Mouse (Mus musculus): ENCODE measurements around the gene S100pbp. TPM values are rescaled to one million over a fixed set of nuclear protein-coding genes. Genes with fewer than 3 reads are reported as not detected.
A peak's percentile ranks its signal among the peaks of the same experiment; 100 is the strongest.

The S100pbp gene
- total RNA-seq, 2 experiments from 2014 or later = 3.3 to 5.1 TPM

GRCm38 (mm10) chr4:129135637-129136036 lies 53.9 kb downstream of the S100pbp start:
- no peak for DNase-seq
- intact Hi-C loops (cut with DNase I) = loop anchor here (2.0 to 10.0 kb wide), 3 partner anchors 41 to 319 kb away; no protein-coding TSS in a partner anchor

DNA sequence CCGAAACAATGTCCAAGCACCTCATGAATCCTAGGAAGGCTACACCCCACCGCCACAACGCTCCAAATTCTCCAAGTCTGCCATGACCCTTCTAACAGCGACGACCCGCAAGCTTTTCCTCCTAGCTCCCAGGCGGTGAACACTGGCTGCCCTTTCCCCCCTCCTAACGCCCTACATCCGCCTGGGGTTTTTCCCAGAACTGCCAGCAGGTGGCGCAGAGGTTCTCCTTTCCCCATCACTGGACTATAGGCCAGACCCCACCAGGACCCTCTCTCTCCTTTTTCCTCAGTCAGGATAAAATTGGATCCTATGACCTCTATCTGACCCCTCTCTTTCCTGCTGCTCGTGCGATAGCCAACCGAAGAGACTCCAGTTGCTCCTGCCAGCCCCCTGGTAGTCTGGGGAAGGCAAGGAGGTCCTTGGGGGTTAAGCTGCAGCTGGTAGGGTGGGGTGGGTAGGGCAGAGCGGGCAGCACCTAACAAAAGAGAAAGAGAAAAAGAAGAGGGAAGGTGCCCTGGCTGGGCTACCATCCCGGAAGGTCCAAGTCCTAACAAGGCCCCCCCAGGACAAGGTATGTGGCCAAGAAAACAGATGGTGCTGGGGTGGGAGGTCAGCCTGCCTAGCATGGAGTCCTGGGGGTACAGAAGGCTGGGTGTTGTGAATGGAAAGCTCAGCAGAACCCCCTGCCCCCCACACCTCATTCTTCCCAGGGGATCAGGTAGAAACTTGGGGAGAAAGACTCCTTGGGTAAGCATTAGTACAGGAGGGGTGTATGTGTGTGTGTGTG lies 54.5 kb downstream of the S100pbp start:
- intact Hi-C loops (cut with DNase I) = loop anchor here (2.0 to 10.0 kb wide), 3 partner anchors 42 to 320 kb away; no protein-coding TSS in a partner anchor

GRCm38 (mm10) chr4:129130755-129131303 lies 58.7 kb downstream of the S100pbp start:
- DNase-seq = no peak
- intact Hi-C loops (cut with DNase I) = loop anchor here (10.0 kb wide), 1 partner anchor 324 kb away; no protein-coding TSS in a partner anchor

More for the DNA sequence above, 54.5 kb downstream of the S100pbp start:
- DNase-seq = peak; percentile 56 to 65

GRCm38 (mm10) chr4:129130149-129130548 lies 59.4 kb downstream of the S100pbp start:
- intact Hi-C loops (cut with DNase I) = loop anchor here (10.0 kb wide), 1 partner anchor 325 kb away; no protein-coding TSS in a partner anchor
- DNase-seq = no peak

- intact Hi-C loops (cut with DNase I) = no loop called here
Observed at GRCm38 (mm10) chr4:129129387-129129786, 60.1 kb downstream of the S100pbp start.

DNA sequence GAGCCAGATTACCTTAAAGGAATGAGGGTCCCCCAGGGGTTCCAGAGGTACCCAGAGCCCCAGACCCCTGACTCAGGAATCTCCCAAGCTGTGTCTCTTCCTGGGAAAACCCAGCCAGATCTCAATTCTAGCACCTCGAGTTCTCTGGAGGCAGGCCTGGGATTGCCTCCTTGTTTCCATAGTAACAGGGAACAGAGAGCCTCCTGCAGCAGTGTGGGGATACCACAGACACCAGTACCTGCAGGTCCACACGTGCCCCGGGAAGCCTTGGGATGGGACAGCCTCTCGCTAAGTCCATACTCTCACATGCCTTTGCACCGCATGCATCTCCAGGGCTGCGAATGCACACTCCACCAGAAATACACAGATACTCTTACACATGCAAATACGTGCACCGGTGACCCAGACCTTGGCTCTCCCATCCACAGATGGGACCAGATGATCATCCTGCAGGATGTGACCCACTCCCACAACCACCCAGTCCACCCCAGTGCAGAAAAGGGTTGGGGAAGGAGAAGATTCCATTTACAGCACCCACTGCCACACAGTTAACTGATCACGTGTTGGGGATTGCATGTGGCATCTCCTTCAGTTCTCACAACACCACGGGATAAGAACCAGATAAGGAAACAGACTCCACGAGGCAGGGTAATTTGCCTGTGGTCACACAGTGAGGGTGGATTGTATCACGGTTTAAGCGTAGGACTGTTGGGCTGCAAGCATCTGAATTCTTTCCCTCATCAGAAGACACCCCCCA lies 60.8 kb downstream of the S100pbp start:
- intact Hi-C loops (cut with DNase I) = no loop called here
- DNase-seq = no peak

More at GRCm38 (mm10) chr4:129129387-129129786, 60.1 kb downstream of the S100pbp start:
- DNase-seq = no peak

- peak in 1 of 2 experiments; percentile 49 for DNase-seq
Observed at GRCm38 (mm10) chr4:129125736-129126451, 63.6 kb downstream of the S100pbp start.

DNA sequence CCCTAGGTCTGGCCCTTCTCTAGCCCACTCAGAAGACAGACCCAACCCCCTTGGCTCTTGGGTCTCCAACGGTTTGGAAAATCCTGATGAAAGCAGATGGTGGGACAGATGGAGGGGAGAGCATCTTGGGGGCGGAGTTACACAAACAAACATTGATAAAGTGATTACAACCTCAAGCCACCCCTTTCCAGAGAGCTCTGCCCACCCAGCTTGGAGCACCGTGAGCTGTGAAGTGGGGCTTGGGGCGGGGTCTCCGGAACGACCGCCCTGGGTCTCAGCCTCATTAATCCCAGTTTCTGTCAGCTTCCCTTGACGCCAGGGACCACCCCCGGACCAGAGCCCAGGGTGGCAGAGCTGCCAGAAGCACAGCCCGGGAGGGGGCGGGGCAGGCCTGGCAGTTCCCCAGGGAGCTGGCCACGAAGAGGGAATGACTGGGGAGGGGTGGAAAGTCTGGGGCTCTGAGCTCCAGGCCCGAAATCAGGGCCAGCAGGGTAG lies 64.8 kb downstream of the S100pbp start:
- intact Hi-C loops (cut with DNase I) = no loop called here
- DNase-seq = no peak

More at GRCm38 (mm10) chr4:129125736-129126451, 63.6 kb downstream of the S100pbp start:
- intact Hi-C loops (cut with DNase I) = no loop called here

DNA sequence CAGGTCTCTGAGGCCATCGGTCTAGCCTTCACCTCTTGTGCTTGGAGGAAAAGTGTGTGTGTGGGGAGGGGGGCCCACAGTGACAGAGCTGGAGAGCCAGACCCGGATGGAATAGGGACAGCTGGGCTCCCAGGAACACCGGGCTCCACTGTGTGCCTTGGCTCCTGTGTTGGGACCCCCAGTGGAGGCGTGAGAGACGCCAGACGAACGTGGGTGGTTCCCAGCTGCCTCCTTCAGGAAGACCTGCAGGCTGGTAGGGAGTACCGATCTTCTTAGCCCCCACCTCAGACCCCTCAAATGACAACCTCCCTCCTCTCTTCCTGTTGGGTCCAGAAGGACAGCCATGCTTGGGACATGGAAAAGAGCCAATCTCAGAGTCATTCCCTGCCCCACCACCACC lies 66.8 kb downstream of the S100pbp start:
- DNase-seq = no peak
- intact Hi-C loops (cut with DNase I) = no loop called here

DNA sequence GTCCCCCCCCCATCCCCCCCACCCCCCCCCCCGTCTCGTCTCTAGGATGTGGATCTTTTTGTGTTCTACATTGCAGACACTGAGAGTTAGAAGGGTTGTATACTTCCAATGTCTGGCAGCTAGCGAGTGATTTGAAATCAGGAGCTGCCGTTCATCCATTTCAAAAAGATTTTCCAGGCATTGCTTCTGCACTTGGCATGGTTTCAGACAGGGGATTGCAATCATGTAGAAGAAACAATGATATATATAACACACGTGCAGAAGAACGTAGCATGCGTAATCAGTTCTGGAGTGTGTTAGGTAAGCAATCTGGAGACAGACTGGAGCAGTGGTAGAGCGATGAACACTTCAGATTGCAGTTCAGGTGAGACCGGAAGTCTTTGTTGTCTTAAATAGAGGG lies 67.4 kb downstream of the S100pbp start:
- intact Hi-C loops (cut with DNase I) = no loop called here
- no peak for DNase-seq

- no peak for DNase-seq
- intact Hi-C loops (cut with DNase I) = no loop called here
Observed at GRCm38 (mm10) chr4:129121569-129122086, 67.9 kb downstream of the S100pbp start, which contains the start of gene Hpca. Hpca (minus strand) TSS chr4:129122036.

- intact Hi-C loops (cut with DNase I) = no loop called here
- DNase-seq = peak; percentile 46 to 49
Observed at GRCm38 (mm10) chr4:129120520-129121445, 68.7 kb downstream of the S100pbp start.

DNA sequence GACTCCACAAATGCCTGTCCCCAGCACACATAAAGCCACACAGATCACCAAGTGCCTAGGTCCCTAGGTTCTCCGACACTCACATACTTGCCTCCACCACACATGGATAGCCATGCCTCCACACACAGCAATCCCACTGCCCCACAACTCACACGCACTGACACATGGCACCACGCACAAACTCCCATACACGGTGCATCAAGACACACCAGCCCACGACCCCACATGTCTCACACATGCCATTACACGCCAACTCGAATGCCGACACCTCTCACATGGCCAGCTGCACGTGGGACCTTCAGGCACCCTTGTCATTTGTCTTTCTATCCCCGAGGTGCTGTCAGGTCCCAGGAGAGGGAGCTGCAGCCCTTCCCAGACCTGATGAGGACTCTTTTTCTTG lies 69.8 kb downstream of the S100pbp start:
- intact Hi-C loops (cut with DNase I) = no loop called here
- no peak for DNase-seq

- intact Hi-C loops (cut with DNase I) = no loop called here
- DNase-seq = no peak
Observed at GRCm38 (mm10) chr4:129117720-129118510, 71.6 kb downstream of the S100pbp start.

- intact Hi-C loops (cut with DNase I) = no loop called here
Observed at GRCm38 (mm10) chr4:129116703-129117102, 72.8 kb downstream of the S100pbp start.

DNA sequence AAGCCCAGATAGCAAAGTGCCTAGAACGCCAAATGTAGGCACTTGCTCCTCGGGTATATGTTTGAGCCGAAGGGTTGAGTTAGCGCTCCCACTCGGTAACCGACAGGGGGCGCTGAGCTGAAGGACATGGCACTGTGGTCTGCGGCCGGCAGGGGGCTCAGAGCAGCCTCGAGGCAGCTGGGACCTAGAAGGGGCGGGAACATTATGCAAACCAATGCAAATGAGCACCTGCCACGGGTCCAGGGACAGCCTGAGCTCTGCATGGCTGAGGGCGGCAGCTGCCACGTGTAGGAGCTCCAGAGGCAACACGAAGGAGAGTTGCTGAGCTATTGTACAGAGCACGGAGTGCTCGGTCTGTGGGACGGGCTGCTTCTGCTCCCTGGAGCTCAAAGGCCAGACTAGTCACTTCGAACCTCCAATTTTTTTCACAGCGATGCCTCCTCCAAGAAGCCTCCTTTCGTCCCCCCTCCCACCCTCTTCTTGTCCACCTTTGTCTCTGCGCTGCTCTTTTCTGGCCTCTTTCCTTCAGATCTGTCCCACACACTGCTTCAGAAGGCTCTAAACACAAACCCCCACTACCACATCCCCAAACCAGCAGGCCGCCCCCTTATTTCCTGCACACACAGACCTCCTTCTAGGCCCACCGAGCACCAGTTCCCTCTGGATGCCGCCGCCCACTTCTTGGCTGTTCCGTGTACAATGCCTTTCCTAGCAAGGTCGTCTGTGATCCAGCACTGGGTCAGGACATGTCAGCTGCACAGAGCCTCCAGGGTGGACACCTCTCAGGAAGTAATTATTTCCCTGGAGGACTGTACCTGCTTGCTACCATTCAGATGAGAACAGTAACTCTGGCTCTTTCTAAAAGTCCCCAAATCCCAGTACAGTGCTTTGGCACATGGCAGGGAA lies 76.2 kb downstream of the S100pbp start:
- intact Hi-C loops (cut with DNase I) = no loop called here
- peak in 1 of 2 experiments; percentile 45 for DNase-seq

More at GRCm38 (mm10) chr4:129116703-129117102, 72.8 kb downstream of the S100pbp start:
- DNase-seq = no peak

DNA sequence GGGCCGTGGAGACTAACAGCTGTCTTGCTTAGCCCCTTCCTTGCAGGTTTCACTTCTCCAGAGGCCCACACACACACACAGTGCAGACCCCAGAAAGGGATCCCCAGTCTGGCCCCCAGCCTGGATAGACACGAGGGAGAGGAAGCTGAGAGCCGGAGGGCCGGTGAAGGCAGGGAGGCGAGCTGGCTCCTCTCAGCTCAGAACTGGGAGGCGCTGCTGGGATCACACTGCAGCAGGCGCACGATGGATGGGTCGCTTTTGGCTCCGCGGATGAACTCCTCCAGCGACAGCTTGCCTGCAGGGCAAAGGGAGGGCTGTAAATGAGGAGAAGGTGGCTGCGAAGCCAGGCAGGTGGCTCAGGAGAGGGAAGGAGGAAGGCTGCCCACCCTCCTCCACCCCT lies 77.3 kb downstream of the S100pbp start:
- intact Hi-C loops (cut with DNase I) = no loop called here
- no peak for DNase-seq

Measured in gastrocnemius, postnatal 36 days (tissue).